Mouse (Mus musculus) Patski (cell line): ENCODE data around the gene Ewsr1. TPM values are rescaled to one million over a fixed set of nuclear protein-coding genes. Genes with fewer than 3 reads are reported as not detected.

Source experiments
- ATAC-seq: fragments of 100-300 bp; one replicate; pipeline ENCODE4 v1.8.0; 2021
- CTCF ChIA-PET: fragments of 350-600 bp; sonication (Branson Sonifier 250); formaldehyde crosslinking; loops from one replicate; lab custom pipeline; 2022; ENCODE audit warnings: inconsistent platforms; lab: Charles Lee
- POLR2A ChIA-PET: fragments of 350-600 bp; sonication (Branson Sonifier 250); formaldehyde crosslinking; loops from one replicate; lab custom pipeline; 2022; ENCODE audit warnings: antibody characterized with exemption, inconsistent platforms; lab: Charles Lee
- DNase-seq: peaks from one replicate; pipeline ENCODE4 v3.0.0-alpha.2; 2011; ENCODE audit warnings: low read depth, low spot score
- H3K27me3 ChIP-seq: fragments of 371-371 bp; one replicate; pipeline ENCODE4 v1.5.1; 2021
- CTCF ChIP-seq: fragments of 100-300 bp; IDR thresholded peaks from one replicate; pipeline ENCODE4 v1.5.1; 2021
- in situ Hi-C: fragments of 300-500 bp; cut with MboI; formaldehyde crosslinking; loops from 3 replicates; pipeline ENCODE4 v1.11.1; 2018; ENCODE audit warnings: low pct_unique_long_range_greater_than_20kb, mixed read lengths
- polyA plus RNA-seq: library from polyadenylated mRNA; unstranded; gene quantifications from one replicate; pipeline ENCODE4 v1.2.3, GENCODE M21; 2021

Ewsr1 gene
- polyA plus RNA-seq, 1 experiment from 2014 or later = 420 TPM

DNA sequence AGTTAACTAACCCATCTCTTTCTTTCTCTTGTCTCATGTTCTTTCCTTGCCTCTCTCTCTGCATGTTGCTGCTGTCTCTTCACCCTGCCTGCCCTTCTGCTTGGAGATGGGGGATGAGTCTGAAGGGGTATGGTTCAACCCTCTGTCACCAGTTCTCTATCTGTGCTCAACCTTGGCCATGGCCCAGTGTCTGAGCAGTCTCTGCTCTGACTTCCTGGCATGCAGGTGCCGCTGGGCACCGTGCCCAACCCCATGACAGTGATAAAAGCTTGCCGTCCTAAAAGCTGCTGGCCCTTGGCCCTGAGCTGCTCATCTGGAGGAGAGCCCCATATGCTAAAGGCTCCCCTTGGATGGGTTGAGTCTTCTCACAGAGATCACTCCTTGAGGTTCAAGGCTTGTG is 65.9 kb downstream of the Ewsr1 start:
- ChIA-PET CTCF (no interaction called here), POLR2A (interaction anchor here (1.2 kb wide), 1 partner anchor 25 kb away, joined by 3 read pairs; the partner anchor contains the start of gene Rasl10a)
- no peak for DNase-seq
- TF ChIP-seq CTCF = no peak
- no peaks in the 10 kb centered on the region for H3K27me3 ChIP-seq
- no peak for ATAC-seq
- in situ Hi-C loops = no loop called here

DNA sequence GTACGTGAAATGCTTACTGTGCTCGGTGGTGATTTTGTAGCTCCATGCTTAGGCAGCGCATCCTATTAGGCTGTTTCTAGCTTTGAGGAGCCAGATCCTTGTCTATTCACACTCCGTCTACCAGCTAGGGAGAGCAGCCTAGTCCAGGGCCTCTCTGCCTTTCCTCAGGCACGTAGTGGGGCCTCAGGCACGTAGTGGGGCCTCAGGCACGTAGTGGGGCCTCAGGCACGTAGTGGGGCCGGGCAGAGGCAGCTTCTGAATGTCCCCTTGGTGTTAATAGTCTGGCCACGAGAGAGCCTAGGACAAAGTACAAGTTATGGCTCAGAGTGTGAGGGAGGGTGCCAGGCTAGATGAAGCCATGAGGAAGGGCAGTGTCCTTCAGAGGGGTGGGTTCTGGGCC is 66.4 kb downstream of the Ewsr1 start:
- no peak for TF ChIP-seq CTCF
- ChIA-PET POLR2A (interaction anchor here (1.2 kb wide), 1 partner anchor 26 kb away, joined by 3 read pairs; the partner anchor contains the start of gene Rasl10a), CTCF (interaction anchor here (1.2 kb wide), 1 partner anchor 13 kb away, joined by 3 read pairs; no protein-coding TSS in a partner anchor)
- ATAC-seq = no peak
- no peak for DNase-seq
- in situ Hi-C loops = no loop called here
- H3K27me3 ChIP-seq = no peaks in the 10 kb centered on the region

DNA sequence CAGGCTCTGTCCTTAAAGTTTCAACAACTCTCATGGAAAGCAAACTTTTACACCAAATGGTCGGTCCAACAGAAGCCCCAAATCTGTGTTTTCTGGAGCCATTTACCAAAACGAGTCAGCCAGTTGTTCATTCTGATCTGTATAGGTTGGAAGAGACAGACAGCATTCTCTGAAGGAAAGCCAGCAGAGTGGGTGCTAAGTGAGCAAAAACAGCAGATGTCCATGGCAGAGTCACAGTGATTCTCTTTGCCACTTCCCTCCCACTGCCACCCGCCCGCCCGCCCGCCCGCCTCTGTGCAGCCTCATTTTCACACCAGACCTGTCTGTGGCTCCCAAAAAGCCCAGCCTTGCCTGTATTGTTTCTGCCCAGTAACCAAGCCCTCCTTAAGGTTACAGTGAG is 70.8 kb downstream of the Ewsr1 start:
- ChIA-PET POLR2A (no interaction called here), CTCF (no interaction called here)
- no peak for TF ChIP-seq CTCF
- DNase-seq (no peak), ATAC-seq (no peak)
- no peaks in the 10 kb centered on the region for H3K27me3 ChIP-seq
- in situ Hi-C loops = no loop called here

- in situ Hi-C loops = no loop called here
- DNase-seq (no peak), ATAC-seq (no peak)
- ChIA-PET CTCF (interaction anchor here (1.0 kb wide), 1 partner anchor 10 kb away, joined by 3 read pairs; no protein-coding TSS in a partner anchor), POLR2A (no interaction called here)
- H3K27me3 ChIP-seq = no peaks in the 10 kb centered on the region
- no peak for TF ChIP-seq CTCF
Observed at GRCm38 (mm10) chr11:5025108-5025507, 74.0 kb downstream of the Ewsr1 start.

Other genes with a start within 250 kb of the Ewsr1 start
- 93.1 TPM for gene Nf2, start 249.7 kb downstream of the Ewsr1 start, polyA plus RNA-seq
- gene Nipsnap1, start 225.3 kb downstream of the Ewsr1 start, polyA plus RNA-seq = 94.7 TPM
- gene Thoc5, start 203.9 kb downstream of the Ewsr1 start, polyA plus RNA-seq = 44.2 TPM
- gene Nefh, start 151.2 kb downstream of the Ewsr1 start, polyA plus RNA-seq = 0.05 TPM
- gene Ap1b1, start 112.4 kb downstream of the Ewsr1 start, polyA plus RNA-seq = 69.7 TPM
- 2.4 TPM for gene Rasl10a, start 41.1 kb downstream of the Ewsr1 start, polyA plus RNA-seq
- 56.3 TPM for gene Gas2l1, start 33.9 kb downstream of the Ewsr1 start, polyA plus RNA-seq
- gene Rhbdd3, start 340 bp downstream of the Ewsr1 start, polyA plus RNA-seq = 35.4 TPM
- gene Emid1, start 53.0 kb upstream of the Ewsr1 start, polyA plus RNA-seq = not detected
- 73.0 TPM for gene Kremen1, start 162.3 kb upstream of the Ewsr1 start, polyA plus RNA-seq